Mouse (Mus musculus) embryonic stem cell, embryonic (primary cell): Measurements from ENCODE around the gene Slc39a11.

Experiments used
- CTCF ChIA-PET, 4 experiments: fragments of 300-600 bp in 2 of 4; fragments of 350-600 bp in 2 of 4; sonication (Branson Sonifier 250); formaldehyde crosslinking; loops; one replicate each; lab custom pipeline; 2022; ENCODE audit warnings: inconsistent platforms in 2 of 4; lab: Charles Lee
- POLR2A ChIA-PET, 4 experiments: fragments of 300-600 bp in 2 of 4; fragments of 350-600 bp in 2 of 4; sonication (Branson Sonifier 250); formaldehyde crosslinking; loops; one replicate each; lab custom pipeline; 2022; ENCODE audit warnings: antibody characterized with exemption in 4 of 4, inconsistent platforms in 1 of 4; lab: Charles Lee

The Slc39a11 gene

GRCm38 (mm10) chr11:113649353-113650210 lies at the start of gene Slc39a11:
Slc39a11 (minus strand) TSS chr11:113650079.
- ChIA-PET CTCF (interaction anchor here (0.5 to 8.5 kb wide), 11 partner anchors 12 to 214 kb away, joined by 3 to 78 read pairs (median 5); partner anchors contain the start of gene Sstr2 (in 1 of the 4)), POLR2A (interaction anchor here (0.5 to 2.3 kb wide), 20 partner anchors 9 to 1072 kb away, joined by 3 to 8 read pairs (median 4); partner anchors contain the start of genes D11Wsu47e (in 2 of the 4), Fam104a (in 2 of the 4), Cdc42ep4 (in 1 of the 4) and Cpsf4l (in 1 of the 4))

DNA sequence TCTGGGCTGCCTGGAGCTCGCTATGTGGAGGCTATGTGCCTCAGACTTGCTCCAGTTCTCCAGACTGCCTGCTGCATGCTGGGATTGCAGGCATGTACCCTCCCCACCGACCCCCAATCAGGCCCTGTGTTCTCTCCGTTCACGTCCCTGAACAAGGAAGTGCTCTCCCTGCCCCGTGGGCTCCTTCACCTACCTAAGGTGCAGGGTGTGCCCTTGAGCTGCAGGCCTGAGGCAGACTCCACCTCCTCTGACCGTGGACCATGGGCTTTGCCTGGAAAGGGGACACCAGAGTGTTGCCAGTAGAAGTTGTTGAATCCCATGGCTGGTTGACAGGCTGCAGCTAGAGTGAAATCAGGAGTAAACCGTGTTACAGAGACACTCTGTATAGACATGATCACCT lies 49.8 kb upstream of the Slc39a11 start:
- ChIA-PET CTCF (interaction anchor here (0.5 to 3.1 kb wide), 8 partner anchors 48 to 517 kb away, joined by 3 to 17 read pairs (median 4); partner anchors contain the start of gene Slc39a11 (in 1 of the 4)), POLR2A (interaction anchor here in 3 of 4 experiments (0.6 to 4.7 kb wide), 13 partner anchors 9 to 111 kb away, joined by 3 to 55 read pairs (median 7); partner anchors contain the start of genes Cpsf4l (in 3 of the 3), Cdc42ep4 (in 2 of the 3), D11Wsu47e (in 1 of the 3) and Fam104a (in 1 of the 3))

- CTCF ChIA-PET, result interaction anchor here in 3 of 4 experiments (0.6 to 3.1 kb wide), 4 partner anchors 43 to 113 kb away, joined by 3 to 17 read pairs (median 6); no protein-coding TSS in a partner anchor
- POLR2A ChIA-PET, result interaction anchor here in 3 of 4 experiments (0.6 to 4.7 kb wide), 19 partner anchors 8 to 113 kb away, joined by 3 to 55 read pairs (median 4); partner anchors contain the start of genes Cpsf4l (in 2 of the 3), D11Wsu47e (in 2 of the 3), Fam104a (in 2 of the 3) and Cdc42ep4 (in 1 of the 3)
These were observed 48.2 kb upstream of the Slc39a11 start for GRCm38 (mm10) chr11:113698013-113698545.

- ChIA-PET CTCF (interaction anchor here in 3 of 4 experiments (0.6 to 3.1 kb wide), 3 partner anchors 80 to 114 kb away, joined by 5 to 17 read pairs (median 7); no protein-coding TSS in a partner anchor), POLR2A (interaction anchor here in 3 of 4 experiments (1.0 to 4.7 kb wide), 11 partner anchors 8 to 114 kb away, joined by 3 to 55 read pairs (median 6); partner anchors contain the start of genes Cpsf4l (in 2 of the 3), Cdc42ep4 (in 1 of the 3), D11Wsu47e (in 1 of the 3) and Fam104a (in 1 of the 3))
These were observed 47.7 kb upstream of the Slc39a11 start for GRCm38 (mm10) chr11:113697571-113697970.

GRCm38 (mm10) chr11:113691851-113692250 lies 42.0 kb upstream of the Slc39a11 start:
- ChIA-PET CTCF (interaction anchor here in 2 of 4 experiments (0.6 to 3.1 kb wide), 5 partner anchors 19 to 193 kb away, joined by 3 to 9 read pairs (median 3); no protein-coding TSS in a partner anchor), POLR2A (interaction anchor here in 3 of 4 experiments (0.5 to 3.9 kb wide), 15 partner anchors 8 to 119 kb away, joined by 3 to 27 read pairs (median 4); partner anchors contain the start of genes Cdc42ep4 (in 2 of the 3), Cpsf4l (in 1 of the 3), D11Wsu47e (in 1 of the 3) and Fam104a (in 1 of the 3))

DNA sequence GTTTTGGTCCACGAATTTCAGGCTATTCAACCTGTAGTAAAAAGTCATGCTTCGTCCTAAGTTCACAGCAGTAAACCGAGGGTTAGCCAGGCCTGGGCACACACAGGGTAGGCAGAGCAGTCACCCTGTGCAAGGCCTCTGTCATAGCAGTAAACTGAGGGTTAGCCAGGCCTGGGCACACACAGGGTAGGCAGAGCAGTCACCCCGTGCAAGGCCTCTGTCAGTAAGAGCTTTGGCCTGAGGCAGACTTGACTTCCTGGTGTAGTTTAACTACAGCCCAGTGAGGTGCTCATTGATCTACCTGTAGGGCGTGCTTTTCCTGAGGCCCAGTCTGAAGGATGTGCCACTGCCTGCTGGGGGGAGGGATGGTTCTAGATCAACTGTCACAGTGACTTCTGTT lies 41.4 kb upstream of the Slc39a11 start:
- CTCF ChIA-PET, result interaction anchor here in 2 of 4 experiments (0.6 to 3.1 kb wide), 5 partner anchors 19 to 192 kb away, joined by 3 to 9 read pairs (median 3); no protein-coding TSS in a partner anchor

DNA sequence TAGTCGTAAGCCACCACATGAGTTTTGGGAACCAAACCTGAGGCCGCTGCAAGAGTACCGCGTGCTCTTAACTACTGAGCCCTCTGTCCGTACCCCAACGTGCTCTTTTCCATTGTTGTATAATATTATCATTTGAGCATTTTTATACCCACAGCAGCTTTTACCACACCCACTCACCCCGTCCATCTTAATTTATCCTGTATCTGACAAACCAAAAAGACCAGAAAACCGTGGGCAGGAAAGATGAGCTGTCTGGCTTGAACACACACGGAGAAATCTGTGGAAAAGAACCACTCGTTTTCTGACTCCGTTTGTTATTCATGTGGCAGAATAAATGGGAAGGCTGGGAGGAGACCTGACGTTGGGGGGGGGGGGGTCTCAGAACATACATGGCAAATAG lies 40.6 kb upstream of the Slc39a11 start:
- ChIA-PET CTCF (interaction anchor here in 1 of 4 experiments (0.8 kb wide), 1 partner anchor 121 kb away, joined by 4 read pairs; no protein-coding TSS in a partner anchor), POLR2A (interaction anchor here in 2 of 4 experiments (0.5 to 2.9 kb wide), 6 partner anchors 9 to 117 kb away, joined by 3 to 17 read pairs (median 4); partner anchors contain the start of genes Cdc42ep4 (in 1 of the 2) and Cpsf4l (in 1 of the 2))

More for the DNA sequence above, 41.4 kb upstream of the Slc39a11 start:
- POLR2A ChIA-PET, result interaction anchor here (0.5 to 3.9 kb wide), 12 partner anchors 7 to 399 kb away, joined by 3 to 27 read pairs (median 4); partner anchors contain the start of genes Cdc42ep4 (in 2 of the 4), Cpsf4l (in 1 of the 4), D11Wsu47e (in 1 of the 4) and Fam104a (in 1 of the 4)

DNA sequence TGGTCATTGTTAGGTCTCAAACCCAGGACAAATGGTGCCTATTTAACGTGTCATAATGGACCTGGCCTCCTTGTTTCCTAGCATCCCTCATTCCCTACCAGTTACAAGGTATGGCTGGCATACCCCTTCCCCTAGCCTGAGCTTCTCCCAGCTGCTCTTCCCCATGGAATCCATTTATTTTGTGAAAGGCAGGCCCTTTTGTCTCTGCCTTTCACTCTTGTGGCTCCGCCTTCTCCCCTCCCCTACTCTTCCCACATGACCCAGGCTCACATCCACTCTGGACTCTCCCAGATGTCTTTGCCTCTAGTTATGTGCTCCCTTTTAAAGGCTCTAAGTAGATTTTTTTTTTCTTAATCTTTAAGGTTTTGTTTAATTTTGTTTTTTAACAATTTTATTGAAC lies 37.2 kb upstream of the Slc39a11 start:
- ChIA-PET POLR2A (interaction anchor here in 2 of 4 experiments (0.8 to 5.9 kb wide), 10 partner anchors 9 to 893 kb away, joined by 3 to 38 read pairs (median 9); partner anchors contain the start of genes Cdc42ep4 (in 2 of the 2) and Cpsf4l (in 2 of the 2)), CTCF (interaction anchor here in 1 of 4 experiments (0.6 to 1.8 kb wide), 3 partner anchors 20 to 124 kb away, joined by 3 to 4 read pairs (median 3); no protein-coding TSS in a partner anchor)

DNA sequence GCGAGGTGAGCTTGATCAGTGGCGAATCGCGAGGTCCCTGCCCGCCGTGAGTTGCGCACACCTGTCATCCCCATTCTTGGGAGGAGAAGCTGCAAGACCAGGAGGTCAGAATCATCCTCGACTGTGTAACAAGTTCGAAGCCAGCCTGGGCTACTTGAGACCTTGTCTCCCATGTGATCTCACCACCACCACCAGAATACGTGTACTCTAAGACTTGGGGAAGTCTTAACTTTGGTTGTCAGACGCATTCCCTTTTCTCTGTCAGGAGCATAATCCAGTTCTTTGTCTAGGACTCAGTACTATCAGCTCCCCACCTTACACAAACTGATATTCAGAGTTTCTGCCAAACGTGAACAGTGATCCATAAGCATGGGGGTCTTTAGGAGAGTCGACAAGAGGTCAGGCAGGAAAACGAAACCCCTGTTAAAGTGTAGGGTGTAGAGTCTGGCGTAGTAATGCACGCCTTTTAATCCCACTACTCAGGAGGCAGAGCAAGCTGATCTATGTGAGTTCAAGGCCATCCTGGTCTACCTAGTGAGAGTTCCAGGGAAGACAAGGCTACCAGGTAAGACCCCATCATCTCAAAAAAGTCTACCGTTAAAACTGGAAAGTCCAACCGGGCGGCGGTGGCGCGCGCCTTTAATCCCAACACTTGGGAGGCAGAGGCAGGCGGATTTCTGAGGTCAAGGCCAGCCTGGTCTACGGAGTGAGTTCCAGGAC lies 35.0 kb upstream of the Slc39a11 start:
- ChIA-PET POLR2A (interaction anchor here (0.6 to 5.9 kb wide), 47 partner anchors 8 to 493 kb away, joined by 3 to 47 read pairs (median 5); partner anchors contain the start of genes Cdc42ep4 (in 3 of the 4), Cpsf4l (in 3 of the 4), Slc39a11 (in 2 of the 4) and Cog1 (in 1 of the 4)), CTCF (interaction anchor here in 2 of 4 experiments (0.6 to 2.6 kb wide), 6 partner anchors 33 to 885 kb away, joined by 3 to 13 read pairs (median 4); no protein-coding TSS in a partner anchor)

DNA sequence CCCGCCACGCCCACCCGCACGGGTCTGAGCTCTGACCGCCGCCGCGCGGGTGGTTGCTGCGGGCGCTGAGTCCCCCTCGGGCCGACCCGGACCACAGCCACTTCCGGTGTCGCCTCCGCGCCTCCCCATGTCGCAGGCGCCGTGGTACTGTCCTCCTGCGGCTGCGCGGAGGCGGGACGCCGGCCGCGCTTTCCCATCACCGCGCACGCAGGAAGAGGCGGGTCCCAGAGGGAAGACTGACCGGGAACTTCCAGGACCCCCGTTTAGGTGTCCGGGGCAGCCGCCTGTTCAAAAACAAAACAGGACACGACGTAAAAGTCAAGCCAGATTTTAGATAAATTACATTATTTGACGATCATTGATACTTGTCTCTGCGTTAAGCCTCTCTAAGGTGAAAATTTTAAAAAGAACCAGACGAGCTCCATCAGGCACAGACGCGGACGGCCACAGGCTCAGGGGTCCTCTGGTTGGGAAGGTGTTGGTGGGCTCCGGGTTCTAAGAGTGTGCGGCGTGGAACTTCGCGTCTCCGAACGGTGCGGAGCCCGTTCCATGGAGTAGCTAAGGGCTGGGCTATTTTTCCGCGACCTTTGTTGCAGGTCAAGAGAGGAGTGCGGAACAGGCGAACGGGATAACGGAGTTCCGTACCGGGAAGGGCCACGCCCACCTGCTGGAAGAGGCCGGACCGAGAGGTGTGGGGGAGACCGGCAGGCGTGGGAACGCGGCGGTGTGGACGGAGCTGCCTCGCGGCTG lies 34.3 kb upstream of the Slc39a11 start, which contains the start of the genes Fam104a and D11Wsu47e:
TSS of gene Fam104a (minus strand) at position 199 of the 750 bp plus-strand sequence.
TSS of gene D11Wsu47e (plus strand) at position 456 of the 750 bp plus-strand sequence.
- POLR2A ChIA-PET, result interaction anchor here (0.6 to 5.9 kb wide), 55 partner anchors 9 to 492 kb away, joined by 3 to 47 read pairs (median 4); partner anchors contain the start of genes Cdc42ep4 (in 4 of the 4), Cpsf4l (in 3 of the 4), Slc39a11 (in 2 of the 4) and Cog1 (in 1 of the 4)
- CTCF ChIA-PET, result interaction anchor here in 2 of 4 experiments (0.6 to 2.6 kb wide), 8 partner anchors 13 to 886 kb away, joined by 3 to 13 read pairs (median 4); no protein-coding TSS in a partner anchor

GRCm38 (mm10) chr11:113683627-113683956 lies 33.7 kb upstream of the Slc39a11 start:
- CTCF ChIA-PET, result interaction anchor here in 2 of 4 experiments (0.6 to 2.6 kb wide), 6 partner anchors 12 to 128 kb away, joined by 3 to 13 read pairs (median 4); no protein-coding TSS in a partner anchor
- POLR2A ChIA-PET, result interaction anchor here (0.9 to 5.9 kb wide), 43 partner anchors 9 to 492 kb away, joined by 3 to 47 read pairs (median 6); partner anchors contain the start of genes Cdc42ep4 (in 4 of the 4), Cpsf4l (in 3 of the 4), Slc39a11 (in 2 of the 4) and Cog1 (in 1 of the 4)

GRCm38 (mm10) chr11:113682897-113683626 lies 33.2 kb upstream of the Slc39a11 start:
- ChIA-PET POLR2A (interaction anchor here (1.0 to 5.9 kb wide), 31 partner anchors 8 to 481 kb away, joined by 3 to 47 read pairs (median 6); partner anchors contain the start of genes Cdc42ep4 (in 4 of the 4), Cpsf4l (in 3 of the 4), Cog1 (in 1 of the 4) and Slc39a11 (in 1 of the 4)), CTCF (interaction anchor here in 2 of 4 experiments (0.6 to 2.6 kb wide), 5 partner anchors 12 to 128 kb away, joined by 3 to 13 read pairs (median 4); no protein-coding TSS in a partner anchor)

GRCm38 (mm10) chr11:113681979-113682378 lies 32.1 kb upstream of the Slc39a11 start:
- CTCF ChIA-PET, result no interaction called here
- POLR2A ChIA-PET, result interaction anchor here in 1 of 4 experiments (1.2 to 1.5 kb wide), 3 partner anchors 11 to 70 kb away, joined by 3 to 9 read pairs (median 3); partner anchors contain the start of gene Cdc42ep4

- ChIA-PET CTCF (interaction anchor here in 2 of 4 experiments (0.6 to 1.2 kb wide), 4 partner anchors 13 to 130 kb away, joined by 3 to 4 read pairs (median 3); no protein-coding TSS in a partner anchor), POLR2A (interaction anchor here (0.5 to 4.8 kb wide), 22 partner anchors 9 to 277 kb away, joined by 3 to 28 read pairs (median 3); partner anchors contain the start of genes Cdc42ep4 (in 1 of the 4) and Cpsf4l (in 1 of the 4))
These were observed 31.1 kb upstream of the Slc39a11 start for GRCm38 (mm10) chr11:113680954-113681353.
